Mouse (Mus musculus) testis, adult 2 months (tissue): ENCODE measurements at regions not wholly inside any gene's neighbourhood (a gene's known extent, or its start where the extent isn't known, plus 50 kb on each side); places are given as distances from the start of the nearest gene placed in this dataset.

ENCODE experiments used
- CTCF ChIP-seq: fragments of 200-500 bp; IDR thresholded peaks from 2 replicates; pipeline ENCODE4 v1.5.1; 2012; ENCODE audit warnings: low read depth, mild to moderate bottlenecking, inconsistent platforms, low read length, moderate library complexity; ENCODE audit not compliant: control insufficient read depth, insufficient read depth, insufficient replicate concordance
- POLR2A ChIP-seq: fragments of 200-500 bp; IDR thresholded peaks from 2 replicates; pipeline ENCODE4 v1.6.1; 2012; ENCODE audit warnings: low read depth, mild to moderate bottlenecking, inconsistent platforms, low read length, moderate library complexity; ENCODE audit not compliant: control insufficient read depth

- TF ChIP-seq POLR2A, result no peak
- TF ChIP-seq CTCF, result no peak
Observed at GRCm38 (mm10) chr13:101083416-101083815, 250.2 kb upstream of the Slc30a5 start.
